Mouse (Mus musculus): ENCODE data around the gene Zfp341.

DNA sequence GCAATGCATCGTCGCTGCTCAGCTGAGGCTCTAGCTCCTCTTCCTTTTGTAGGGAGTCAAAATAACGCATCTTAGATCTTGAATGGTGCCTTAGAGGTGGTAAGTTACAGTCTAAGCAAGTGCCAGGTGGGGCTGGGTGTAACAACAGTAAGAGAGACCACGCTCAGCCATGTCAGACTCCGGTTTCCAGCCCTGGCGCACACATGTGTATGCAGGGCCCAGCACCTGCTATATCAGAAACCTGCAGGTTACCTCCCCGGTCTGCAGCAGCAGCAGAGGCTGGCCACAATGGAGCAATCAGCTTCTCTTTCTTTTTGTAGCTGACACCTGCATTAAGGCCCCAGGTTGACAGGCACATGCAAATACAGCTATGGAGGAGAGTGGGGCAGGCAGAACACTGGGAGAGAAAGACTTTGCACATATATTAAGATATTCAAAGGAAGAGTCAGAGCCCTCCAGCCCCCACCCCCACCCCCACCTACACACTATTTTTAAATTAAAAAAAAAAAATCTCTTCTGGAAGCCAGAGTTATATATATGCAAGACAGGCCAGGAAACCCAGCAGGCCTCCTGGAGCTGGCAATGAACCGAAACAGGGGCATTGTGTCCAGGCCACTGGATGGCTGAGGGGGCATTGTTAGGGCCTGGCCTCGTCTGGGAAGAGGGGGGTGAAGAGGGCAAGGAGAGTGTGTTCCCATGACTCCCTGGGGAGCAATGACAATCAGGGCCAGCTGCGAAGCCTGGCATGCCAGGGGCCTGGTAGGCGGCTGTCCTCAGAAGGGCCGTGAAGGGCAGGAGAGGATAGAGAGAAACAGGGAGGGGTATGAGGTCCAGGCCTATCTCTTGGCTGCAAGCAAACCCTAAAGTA is 36.0 kb upstream of the Zfp341 start:
- no peak for TF ChIP-seq POLR2A (IDR thresholded peaks at IDR 0.05; ENCODE audit: low read depth, low read length)
- no peak for TF ChIP-seq CTCF (IDR thresholded peaks at IDR 0.05; ENCODE audit: extremely low read depth, insufficient read depth, insufficient read length, insufficient replicate concordance)
